Mouse (Mus musculus) 3T3-L1 (cell line): ENCODE measurements around the gene G430095P16Rik.

Experiments used
- DNase-seq: peaks from one replicate; pipeline ENCODE4 v3.0.0-alpha.2; 2015; ENCODE audit warnings: low read depth, low spot score

The G430095P16Rik gene

GRCm38 (mm10) chr8:84768343-84769095 lies 45.7 kb downstream of the G430095P16Rik start:
- DNase-seq, result no peak

GRCm38 (mm10) chr8:84769324-84769723 lies 46.5 kb downstream of the G430095P16Rik start:
- DNase-seq, result no peak

GRCm38 (mm10) chr8:84770100-84770953 lies 47.5 kb downstream of the G430095P16Rik start:
- no peak for DNase-seq

GRCm38 (mm10) chr8:84771000-84771687 lies 48.3 kb downstream of the G430095P16Rik start:
- no peak for DNase-seq

- no peak for DNase-seq
These were observed 49.2 kb downstream of the G430095P16Rik start for GRCm38 (mm10) chr8:84771941-84772378.

- DNase-seq, result no peak
These were observed 49.8 kb downstream of the G430095P16Rik start for GRCm38 (mm10) chr8:84772628-84773027.

GRCm38 (mm10) chr8:84773304-84773703 lies 50.5 kb downstream of the G430095P16Rik start:
- no peak for DNase-seq

- DNase-seq, result peak; percentile 83
These were observed 51.0 kb downstream of the G430095P16Rik start for GRCm38 (mm10) chr8:84773833-84774232.

- peak; percentile 80 for DNase-seq
These were observed 51.7 kb downstream of the G430095P16Rik start for GRCm38 (mm10) chr8:84774473-84774911.

- peak; percentile 74 for DNase-seq
These were observed 52.3 kb downstream of the G430095P16Rik start for GRCm38 (mm10) chr8:84775105-84775591.

GRCm38 (mm10) chr8:84775621-84776113 lies 52.9 kb downstream of the G430095P16Rik start:
- peak; percentile 47 for DNase-seq
